9 mouse cellular contexts compared by ENCODE assay signal in genomic region chr8:3387286-3387685, GRCm38 (mm10). TPM values are rescaled to one million over a fixed set of nuclear protein-coding genes. Genes with fewer than 3 reads are reported as not detected.
DNase-seq lines count a peak whose midpoint lies in the region; ATAC-seq and TF ChIP-seq lines count a peak whose summit lies in the region.
"Had no signal": no experiment of that assay in that cellular context is flagged by ENCODE, and none has a peak within 500 bp of the region (broad histone marks: within the 10 kb centered on the region; RNA-seq: fewer than 3 reads in every experiment).

No protein-coding gene starts in this region.

- intact Hi-C loops in left cerebral cortex, postnatal 14 days (cut with DNase I): no loop called here

- H3K4me3 ChIP-seq in cerebellum, adult 2 months (replicated peaks; ENCODE audit: insufficient read depth, low read depth, low read length): no peak overlapping the region
- H3K4me3 ChIP-seq in embryonic facial prominence, embryonic 14.5 days (ENCODE audit: low read depth, low read length): no peak overlapping the region
- no peak overlapping the region for H3K4me3 ChIP-seq in hindbrain, embryonic 14.5 days (replicated peaks; ENCODE audit: low read length)
- H3K4me3 ChIP-seq in midbrain, embryonic 12.5 days: no peak overlapping the region

- H3K9ac ChIP-seq in embryonic facial prominence, embryonic 14.5 days (ENCODE audit: low read depth, low read length): no peak overlapping the region
- no peak overlapping the region for H3K9ac ChIP-seq in hindbrain, embryonic 14.5 days
- H3K9ac ChIP-seq in midbrain, embryonic 12.5 days (replicated peaks): no peak overlapping the region

- H3K9me3 ChIP-seq in embryonic facial prominence, embryonic 14.5 days (ENCODE audit: control insufficient read depth, low read length): no peaks in the 10 kb centered on the region
- H3K9me3 ChIP-seq in hindbrain, embryonic 14.5 days (ENCODE audit: control insufficient read depth, low read length): no peaks in the 10 kb centered on the region
- no peaks in the 10 kb centered on the region for H3K9me3 ChIP-seq in midbrain, embryonic 12.5 days

- no peak overlapping the region for H3K27ac ChIP-seq in cerebellum, adult 2 months (ENCODE audit: insufficient read depth, low read length)
- H3K27ac ChIP-seq in embryonic facial prominence, embryonic 14.5 days (replicated peaks; ENCODE audit: low read depth, low read length): no peak overlapping the region
- H3K27ac ChIP-seq in hindbrain, embryonic 14.5 days: no peak overlapping the region
- H3K27ac ChIP-seq in midbrain, embryonic 12.5 days (replicated peaks): no peak overlapping the region

- ATAC-seq in embryonic facial prominence, embryonic 14.5 days (ENCODE audit: low read depth): no peak; the same call in 1 of the 2 replicates
- ATAC-seq in hindbrain, embryonic 14.5 days (ENCODE audit: low FRiP score): peak; percentile 17; the same call in 1 of the 2 replicates
- ATAC-seq in midbrain, embryonic 12.5 days (ENCODE audit: low FRiP score, low read depth): peak; percentile 50

- no peak overlapping the region for H3K4me2 ChIP-seq in embryonic facial prominence, embryonic 14.5 days (ENCODE audit: low read depth, low read length)
- no peak overlapping the region for H3K4me2 ChIP-seq in hindbrain, embryonic 14.5 days (replicated peaks)
- H3K4me2 ChIP-seq in midbrain, embryonic 12.5 days (replicated peaks): no peak overlapping the region

- H3K36me3 ChIP-seq in embryonic facial prominence, embryonic 14.5 days (ENCODE audit: control insufficient read depth, insufficient read depth, low read length): no peaks in the 10 kb centered on the region
- H3K36me3 ChIP-seq in hindbrain, embryonic 14.5 days (replicated peaks; ENCODE audit: control insufficient read depth, insufficient read depth): no peaks in the 10 kb centered on the region
- H3K36me3 ChIP-seq in midbrain, embryonic 12.5 days: no peaks in the 10 kb centered on the region

- no peaks in the 10 kb centered on the region for H3K27me3 ChIP-seq in cerebellum, adult 2 months (ENCODE audit: control insufficient read depth, insufficient read depth, low read length)
- H3K27me3 ChIP-seq in embryonic facial prominence, embryonic 14.5 days (replicated peaks; ENCODE audit: control insufficient read depth, insufficient read depth, low read length): no peaks in the 10 kb centered on the region
- no peaks in the 10 kb centered on the region for H3K27me3 ChIP-seq in hindbrain, embryonic 14.5 days (ENCODE audit: control insufficient read depth, insufficient read depth, low read length)
- H3K27me3 ChIP-seq in midbrain, embryonic 12.5 days: no peaks in the 10 kb centered on the region; the same call in 1 of the 2 replicates

- WGBS in cerebellum, adult 2 months: 42% methylated on average over 6 of the region's 6 CpGs
- WGBS in embryonic facial prominence, embryonic 14.5 days: 39% methylated on average over 6 of the region's 6 CpGs
- 39% methylated on average over 6 of the region's 6 CpGs for WGBS in hindbrain, embryonic 14.5 days
- 30% methylated on average over 6 of the region's 6 CpGs for WGBS in midbrain, embryonic 12.5 days

- TF ChIP-seq CTCF in cerebellum, adult 2 months (IDR thresholded peaks at IDR 0.05; ENCODE audit: borderline replicate concordance, insufficient read depth, low read depth, low read length): peak; percentile 71

- DNase-seq in cerebellum, adult 2 months: peak; percentile 26 to 38
- no peak for DNase-seq in cerebellum, adult 11-12 months
- peak; percentile 82 for DNase-seq in adipocyte (ENCODE audit: low spot score)
- DNase-seq in embryonic facial prominence, embryonic 14.5 days (ENCODE audit: low spot score): peak; percentile 66
- DNase-seq in hindbrain, embryonic 14.5 days (ENCODE audit: low spot score): peak; percentile 67
- peak; percentile 54 to 75 for DNase-seq in left cerebral cortex, postnatal 14 days (ENCODE audit: low spot score in 2 of 2)
- DNase-seq in spleen, postnatal 10 days (ENCODE audit: low spot score in 2 of 2): peak; percentile 36 to 74

- no peaks in the 10 kb centered on the region for H3K4me1 ChIP-seq in cerebellum, adult 2 months (ENCODE audit: control insufficient read depth, insufficient read depth, low read length)
- H3K4me1 ChIP-seq in embryonic facial prominence, embryonic 14.5 days (ENCODE audit: control insufficient read depth, insufficient read depth, low read length): 0 out of 2 replicates have a peak, but pooled peaks cover 3% of the 10 kb centered on the region
- H3K4me1 ChIP-seq in hindbrain, embryonic 14.5 days (replicated peaks; ENCODE audit: control insufficient read depth, insufficient read depth, low read length): peaks cover 2% of the 10 kb centered on the region
- H3K4me1 ChIP-seq in midbrain, embryonic 12.5 days: 0 out of 2 replicates have a peak, but pooled peaks cover 2% of the 10 kb centered on the region

- no peak for TF ChIP-seq POLR2A in cerebellum, adult 2 months (IDR thresholded peaks at IDR 0.05; ENCODE audit: borderline replicate concordance, insufficient read depth, low read length)

RNA-seq across cellular contexts. Expression of gene Arhgef18, which starts 5.5 kb away (rescaled TPM):
- 31.2 and 34.0 TPM in 2 replicates for polyA plus RNA-seq in cerebellum, adult 2 months (2012; rRNA removed)
- 8.7 and 9.3 TPM in 2 replicates for polyA plus RNA-seq in embryonic facial prominence, embryonic 14.5 days (2014; fragmentation: Nextera tagmentation; extraction: Ambion mirVana)
- 12.6 TPM in 2 replicates for polyA plus RNA-seq in hindbrain, embryonic 14.5 days (2014; fragmentation: Nextera tagmentation; extraction: Ambion mirVana)
- 10 to 100 TPM; 38.1 to 40.7 TPM for total RNA-seq in left cerebral cortex, postnatal 14 days (2021)
- 14.0 and 15.3 TPM in 2 replicates for polyA plus RNA-seq in midbrain, embryonic 12.5 days (2016; fragmentation: Nextera tagmentation; extraction: Ambion mirVana)

RNA-seq across cellular contexts. Expression of gene A430078G23Rik, which starts 34.1 kb away (rescaled TPM):
- 0.10 TPM in 1 of 2 replicates, not detected in the other for polyA plus RNA-seq in cerebellum, adult 2 months (2012; rRNA removed)
- polyA plus RNA-seq in embryonic facial prominence, embryonic 14.5 days (2014; fragmentation: Nextera tagmentation; extraction: Ambion mirVana): 0.21 TPM in 1 of 2 replicates, not detected in the other
- not detected in 2 replicates for polyA plus RNA-seq in hindbrain, embryonic 14.5 days (2014; fragmentation: Nextera tagmentation; extraction: Ambion mirVana)
- total RNA-seq in left cerebral cortex, postnatal 14 days (2021): not detected
- polyA plus RNA-seq in midbrain, embryonic 12.5 days (2016; fragmentation: Nextera tagmentation; extraction: Ambion mirVana): not detected in 2 replicates
- total RNA-seq: left cerebral cortex, postnatal 10 days had no signal
